Mouse (Mus musculus) MEL (cell line): ENCODE data around the gene Msi2.

ENCODE experiments used
- CTCF ChIP-seq, 3 experiments: IDR thresholded peaks in 2 of 3; conservative IDR thresholded peaks in 1 of 3; 2 replicates each; pipeline ENCODE4 v1.5.1; 2011 to 2012; ENCODE audit warnings: low read length in 3 of 3, low read depth in 2 of 3, mild to moderate bottlenecking in 2 of 3, improper control_type of control experiment in 1 of 3, inconsistent platforms in 1 of 3, mixed read lengths in 1 of 3, moderate library complexity in 1 of 3; ENCODE audit not compliant: control insufficient read depth in 1 of 3, insufficient read depth in 1 of 3, poor library complexity in 1 of 3, severe bottlenecking in 1 of 3
- ELF1 ChIP-seq: IDR thresholded peaks from 2 replicates; pipeline ENCODE4 v1.6.1; 2014; ENCODE audit warnings: low read depth, mild to moderate bottlenecking, inconsistent platforms, low read length, improper control_type of control experiment, moderate library complexity
- EP300 ChIP-seq, 2 experiments: IDR thresholded peaks; 2 replicates each; pipeline ENCODE4 v1.6.1; 2011; ENCODE audit warnings: improper control_type of control experiment in 2 of 2, low read length in 2 of 2, low read depth in 1 of 2, mild to moderate bottlenecking in 1 of 2
- POLR2A ChIP-seq, 2 experiments: IDR thresholded peaks; 2 replicates each; pipeline ENCODE4 v1.6.1; 2011 to 2012; ENCODE audit warnings: low read length in 2 of 2, mild to moderate bottlenecking in 2 of 2, control low read depth in 1 of 2, improper control_type of control experiment in 1 of 2, low read depth in 1 of 2, moderate library complexity in 1 of 2; ENCODE audit not compliant: control insufficient read depth in 1 of 2, insufficient read depth in 1 of 2, poor library complexity in 1 of 2
- SMC3 ChIP-seq: IDR thresholded peaks from 2 replicates; pipeline ENCODE4 v1.6.1; 2011; ENCODE audit warnings: low read depth, low read length, improper control_type of control experiment

GRCm38 (mm10) chr11:88542817-88543216, 175.5 kb downstream of the Msi2 start:
- TF ChIP-seq ELF1 (no peak), CTCF (IDR thresholded peaks at IDR 0.05 in 2 of 3, conservative IDR thresholded peaks at IDR 0.05 in 1 of 3; ENCODE audit: control insufficient read depth in 1 of 3, insufficient read depth in 1 of 3, low read depth in 2 of 3, low read length in 3 of 3, poor library complexity in 1 of 3, severe bottlenecking in 1 of 3) (no peak), SMC3 (no peak), EP300 (IDR thresholded peaks at IDR 0.05; ENCODE audit: low read depth in 1 of 2, low read length in 2 of 2) (no peak), POLR2A (IDR thresholded peaks at IDR 0.05; ENCODE audit: control insufficient read depth in 1 of 2, insufficient read depth in 1 of 2, low read depth in 1 of 2, low read length in 2 of 2, poor library complexity in 1 of 2) (no peak)
